Mouse (Mus musculus) Patski (cell line): ENCODE results near the gene Ppp1r14b. TPM values are rescaled to one million over a fixed set of nuclear protein-coding genes. Genes with fewer than 3 reads are reported as not detected.

ENCODE experiments used
- ATAC-seq: fragments of 100-300 bp; one replicate; pipeline ENCODE4 v1.8.0; 2021
- CTCF ChIA-PET: fragments of 350-600 bp; sonication (Branson Sonifier 250); formaldehyde crosslinking; loops from one replicate; lab custom pipeline; 2022; ENCODE audit warnings: inconsistent platforms; lab: Charles Lee
- POLR2A ChIA-PET: fragments of 350-600 bp; sonication (Branson Sonifier 250); formaldehyde crosslinking; loops from one replicate; lab custom pipeline; 2022; ENCODE audit warnings: antibody characterized with exemption, inconsistent platforms; lab: Charles Lee
- DNase-seq: peaks from one replicate; pipeline ENCODE4 v3.0.0-alpha.2; 2011; ENCODE audit warnings: low read depth, low spot score
- H3K27me3 ChIP-seq: fragments of 371-371 bp; one replicate; pipeline ENCODE4 v1.5.1; 2021
- CTCF ChIP-seq: fragments of 100-300 bp; IDR thresholded peaks from one replicate; pipeline ENCODE4 v1.5.1; 2021
- in situ Hi-C: fragments of 300-500 bp; cut with MboI; formaldehyde crosslinking; loops from 3 replicates; pipeline ENCODE4 v1.11.1; 2018; ENCODE audit warnings: low pct_unique_long_range_greater_than_20kb, mixed read lengths
- polyA plus RNA-seq: library from polyadenylated mRNA; unstranded; gene quantifications from one replicate; pipeline ENCODE4 v1.2.3, GENCODE M21; 2021

Gene Ppp1r14b
- polyA plus RNA-seq, 1 experiment from 2014 or later, result 267 TPM

GRCm38 (mm10) chr19:6996006-6996405, 21.2 kb downstream of the Ppp1r14b start, which contains the start of the genes Nudt22 and Trpt1:
Gene Nudt22 (minus strand): TSS chr19:6996117.
Gene Trpt1 (plus strand): TSS chr19:6996131.
- DNase-seq, result no peak
- no peak for TF ChIP-seq CTCF
- in situ Hi-C loops, result no loop called here
- ATAC-seq, result peak; percentile 73
- ChIA-PET CTCF (interaction anchor here (0.8 to 3.0 kb wide), 3 partner anchors 17 to 24 kb away, joined by 3 to 15 read pairs (median 4); partner anchors contain the start of gene Fkbp2), POLR2A (interaction anchor here (0.5 to 2.7 kb wide), 11 partner anchors 9 to 44 kb away, joined by 3 to 12 read pairs (median 6); partner anchors contain the start of genes Plcb3, Ppp1r14b, Stip1 and Vegfb)
- no peaks in the 10 kb centered on the region for H3K27me3 ChIP-seq

DNA sequence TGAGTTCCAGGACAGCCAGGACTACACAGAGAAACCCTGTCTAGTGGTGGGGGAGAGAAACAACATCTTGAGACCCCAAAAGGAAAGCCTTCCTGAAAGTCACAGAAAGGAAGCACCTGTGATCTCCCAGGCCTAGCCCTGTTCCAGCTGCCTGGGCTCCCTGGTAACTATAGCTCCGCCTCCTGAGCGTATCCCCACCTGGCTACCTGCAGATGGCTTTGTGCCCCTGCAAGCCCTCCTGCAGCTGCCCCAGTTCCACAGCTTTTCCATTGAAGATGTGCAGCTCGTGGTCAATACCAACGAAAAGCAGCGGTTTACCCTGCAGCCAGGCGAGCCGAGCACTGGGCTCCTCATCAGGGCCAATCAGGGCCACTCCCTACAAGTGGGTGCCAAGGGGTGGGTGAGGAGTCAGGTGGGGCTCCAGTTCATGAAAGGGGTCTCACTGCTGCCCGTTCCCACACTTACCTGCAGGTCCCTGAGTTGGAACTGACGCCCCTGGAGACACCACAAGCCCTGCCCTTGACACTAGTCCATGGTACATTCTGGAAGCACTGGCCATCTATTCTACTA, 23.0 kb downstream of the Ppp1r14b start:
- in situ Hi-C loops, result no loop called here
- no peak for ATAC-seq
- ChIA-PET CTCF (interaction anchor here (3.0 kb wide), 1 partner anchor 19 kb away, joined by 15 read pairs; the partner anchor contains the start of gene Fkbp2), POLR2A (interaction anchor here (1.1 to 2.7 kb wide), 4 partner anchors 16 to 57 kb away, joined by 3 to 8 read pairs (median 3); no protein-coding TSS in a partner anchor)
- no peaks in the 10 kb centered on the region for H3K27me3 ChIP-seq
- no peak for DNase-seq
- no peak for TF ChIP-seq CTCF

DNA sequence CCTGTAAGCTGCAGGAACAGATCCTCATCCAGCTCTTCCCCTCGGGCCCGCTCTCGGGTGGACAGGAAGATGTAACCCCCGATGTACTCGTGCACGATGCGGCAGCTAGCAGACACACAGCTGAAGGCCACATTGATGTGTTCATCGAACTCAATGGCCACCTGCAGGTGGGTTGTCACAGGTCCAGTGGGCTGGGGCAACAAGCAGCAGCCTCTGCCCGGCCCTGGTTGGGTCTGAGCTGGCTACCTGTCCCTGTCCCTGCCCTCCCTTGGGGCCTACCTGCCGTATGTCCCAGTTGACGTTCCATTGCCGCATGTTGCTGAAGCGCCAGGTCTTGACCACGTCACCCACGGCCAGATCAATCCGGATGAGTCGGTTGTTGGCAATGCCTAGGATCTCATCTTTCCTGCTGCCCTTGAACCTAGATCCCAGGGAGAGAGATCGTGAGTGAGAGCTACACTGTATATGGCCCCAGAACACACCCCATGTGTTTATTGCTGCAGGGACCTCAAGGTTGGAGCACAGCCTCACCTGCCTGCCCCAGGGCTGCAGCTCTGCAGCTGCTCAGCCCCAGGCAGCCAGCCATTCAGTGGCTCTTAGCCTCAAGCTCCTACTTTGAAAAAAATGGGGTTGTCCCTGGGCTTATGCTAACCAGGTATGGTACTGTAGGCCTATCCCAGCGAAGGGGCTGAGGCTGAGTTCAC, 24.7 kb downstream of the Ppp1r14b start:
- H3K27me3 ChIP-seq, result no peaks in the 10 kb centered on the region
- ChIA-PET CTCF (interaction anchor here (0.9 kb wide), 1 partner anchor 21 kb away, joined by 3 read pairs; no protein-coding TSS in a partner anchor), POLR2A (interaction anchor here (0.6 to 1.7 kb wide), 2 partner anchors 29 to 40 kb away, joined by 3 read pairs; partner anchors contain the start of gene Stip1)
- no peak for ATAC-seq
- in situ Hi-C loops, result loop anchor here (25.0 kb wide), 1 partner anchor 512 kb away; no protein-coding TSS in a partner anchor
- DNase-seq, result no peak
- no peak for TF ChIP-seq CTCF

DNA sequence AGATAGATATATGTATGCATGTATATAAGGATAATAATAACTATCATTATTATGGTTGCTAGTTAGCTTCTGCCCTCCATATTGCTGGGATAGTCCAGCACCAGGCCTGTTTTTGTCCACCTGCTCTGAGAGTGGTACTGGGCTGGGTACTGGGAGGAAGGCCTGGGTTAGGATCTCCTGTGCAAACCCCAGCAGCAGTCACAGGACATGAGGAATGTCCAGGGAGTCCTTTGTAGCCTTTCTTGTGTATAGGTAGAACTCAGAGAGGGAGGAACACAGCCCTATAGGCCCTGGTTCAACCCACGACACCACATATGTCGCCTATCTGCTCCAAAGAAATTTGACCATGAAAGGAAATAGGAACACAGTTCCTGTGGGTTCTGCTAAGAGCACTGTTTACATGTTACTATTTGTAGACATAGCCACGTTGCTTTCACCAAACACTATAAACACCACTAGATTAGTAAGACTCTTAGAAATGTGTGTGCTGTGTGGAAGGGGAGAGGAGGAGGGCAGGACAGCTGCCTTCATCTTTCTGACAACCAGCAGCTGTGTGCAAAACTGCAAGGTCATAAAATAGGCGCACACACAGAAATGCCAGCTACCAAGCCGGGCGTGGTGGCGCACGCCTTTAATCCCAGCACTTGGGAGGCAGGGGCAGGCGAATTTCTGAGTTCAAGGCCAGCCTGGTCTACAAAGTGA, 32.3 kb downstream of the Ppp1r14b start:
- POLR2A ChIA-PET, result interaction anchor here (1.6 kb wide), 1 partner anchor 11 kb away, joined by 3 read pairs; the partner anchor contains the start of genes Nudt22 and Trpt1
- ATAC-seq (no peak), DNase-seq (no peak)
- in situ Hi-C loops, result loop anchor here (25.0 kb wide), 1 partner anchor 520 kb away; no protein-coding TSS in a partner anchor
- TF ChIP-seq CTCF, result no peak
- CTCF ChIA-PET, result interaction anchor here (2.1 kb wide), 1 partner anchor 9 kb away, joined by 6 read pairs; no protein-coding TSS in a partner anchor
- no peaks in the 10 kb centered on the region for H3K27me3 ChIP-seq

DNA sequence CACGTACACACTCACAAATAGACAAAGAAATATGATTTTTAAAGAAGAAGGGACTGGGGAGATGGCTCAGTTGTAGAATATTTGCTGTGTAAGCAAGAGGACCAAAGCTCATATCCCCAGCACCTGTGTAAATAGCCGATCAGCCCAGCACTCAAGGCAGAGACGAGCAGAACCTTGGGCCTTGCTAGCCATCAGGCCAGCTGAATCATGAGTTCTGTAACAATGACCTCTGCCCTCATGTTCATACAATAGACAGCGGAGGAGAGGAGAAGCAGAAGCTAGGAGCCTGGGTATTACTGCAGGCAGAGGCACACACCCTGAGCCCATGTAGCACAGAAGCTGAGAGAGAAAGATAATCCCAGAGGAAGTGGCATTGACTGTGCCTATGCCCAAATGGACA, 37.7 kb downstream of the Ppp1r14b start:
- no peak for ATAC-seq
- no peaks in the 10 kb centered on the region for H3K27me3 ChIP-seq
- in situ Hi-C loops, result loop anchor here (25.0 kb wide), 1 partner anchor 525 kb away; no protein-coding TSS in a partner anchor
- no peak for DNase-seq
- POLR2A ChIA-PET, result interaction anchor here (0.6 kb wide), 1 partner anchor 36 kb away, joined by 3 read pairs; the partner anchor contains the start of gene Plcb3
- no peak for TF ChIP-seq CTCF
- CTCF ChIA-PET, result interaction anchor here (0.7 to 1.7 kb wide), 3 partner anchors 17 to 24 kb away, joined by 3 to 4 read pairs (median 4); partner anchors contain the start of genes Nudt22 and Trpt1

DNA sequence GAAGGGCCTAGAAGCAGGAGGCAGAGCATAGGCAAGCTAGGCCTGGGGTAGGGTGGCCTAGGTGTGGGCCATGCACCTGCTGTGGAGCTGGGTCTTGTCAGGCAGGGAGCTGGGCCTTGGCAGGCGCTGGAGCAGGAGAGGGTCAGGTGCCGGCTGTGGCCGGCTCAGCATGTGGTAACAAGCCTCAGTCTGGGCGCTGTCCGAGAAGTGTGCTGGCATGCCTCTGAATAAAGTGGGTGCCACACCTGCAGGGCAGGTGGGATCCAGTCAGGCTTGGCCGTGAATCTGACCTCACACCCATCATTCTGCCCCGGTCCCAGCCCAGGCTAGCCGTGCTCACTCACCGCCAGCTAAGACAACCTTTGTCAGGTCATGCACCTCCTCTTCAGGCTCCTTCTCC, 39.2 kb downstream of the Ppp1r14b start:
- in situ Hi-C loops, result loop anchor here (25.0 kb wide), 1 partner anchor 527 kb away; no protein-coding TSS in a partner anchor
- H3K27me3 ChIP-seq, result no peaks in the 10 kb centered on the region
- no peak for TF ChIP-seq CTCF
- ATAC-seq (no peak), DNase-seq (no peak)
- ChIA-PET POLR2A (no interaction called here), CTCF (interaction anchor here (0.6 to 1.7 kb wide), 2 partner anchors 18 to 53 kb away, joined by 3 to 4 read pairs; partner anchors contain the start of genes Nudt22 and Trpt1)

- CTCF ChIA-PET, result interaction anchor here (0.6 kb wide), 1 partner anchor 53 kb away, joined by 3 read pairs; no protein-coding TSS in a partner anchor
- no peak for TF ChIP-seq CTCF
- POLR2A ChIA-PET, result no interaction called here
- in situ Hi-C loops, result loop anchor here (25.0 kb wide), 1 partner anchor 527 kb away; no protein-coding TSS in a partner anchor
- DNase-seq, result no peak
- H3K27me3 ChIP-seq, result no peaks in the 10 kb centered on the region
- no peak for ATAC-seq
These were observed 39.8 kb downstream of the Ppp1r14b start for GRCm38 (mm10) chr19:7014481-7015135.

GRCm38 (mm10) chr19:7017541-7018457, 43.0 kb downstream of the Ppp1r14b start:
- in situ Hi-C loops, result loop anchor here (25.0 kb wide), 1 partner anchor 530 kb away; no protein-coding TSS in a partner anchor
- ChIA-PET CTCF (interaction anchor here (1.0 kb wide), 1 partner anchor 38 kb away, joined by 5 read pairs; the partner anchor contains the start of gene Fkbp2), POLR2A (no interaction called here)
- DNase-seq (no peak), ATAC-seq (no peak)
- TF ChIP-seq CTCF, result no peak
- no peaks in the 10 kb centered on the region for H3K27me3 ChIP-seq
